Mouse (Mus musculus) liver, embryonic 15.5 days (tissue): ENCODE results near the gene Nampt. TPM values are rescaled to one million over a fixed set of nuclear protein-coding genes. Genes with fewer than 3 reads are reported as not detected.

Experiments
- ATAC-seq: fragments of 200-750 bp; cut with Nextera tagmentation; 2 replicates; pipeline ENCODE4 v1.8.0; 2017; ENCODE audit warnings: moderate number of reproducible peaks, mild to moderate bottlenecking, moderate library complexity; ENCODE audit not compliant: insufficient read depth
- H3K27ac ChIP-seq: fragments of 300-500 bp; sonication (generic); replicated peaks from 2 replicates; pipeline ENCODE4 v1.5.1; 2015; ENCODE audit warnings: mild to moderate bottlenecking, inconsistent platforms
- H3K27me3 ChIP-seq: fragments of 300-500 bp; sonication (generic); 2 replicates; pipeline ENCODE4 v1.6.1; 2015; ENCODE audit warnings: mild to moderate bottlenecking, inconsistent platforms
- H3K36me3 ChIP-seq: fragments of 300-500 bp; sonication (generic); replicated peaks from 2 replicates; pipeline ENCODE4 v1.6.1; 2015; ENCODE audit warnings: moderate library complexity, mild to moderate bottlenecking, inconsistent platforms
- H3K4me1 ChIP-seq: fragments of 300-500 bp; sonication (generic); replicated peaks from 2 replicates; pipeline ENCODE4 v1.6.1; 2015; ENCODE audit warnings: inconsistent platforms
- H3K4me2 ChIP-seq: fragments of 300-500 bp; sonication (generic); 2 replicates; pipeline ENCODE4 v1.6.1; 2015; ENCODE audit warnings: moderate library complexity, mild to moderate bottlenecking, inconsistent platforms
- H3K4me3 ChIP-seq: fragments of 300-500 bp; sonication (generic); replicated peaks from 2 replicates; pipeline ENCODE4 v1.5.1; 2015; ENCODE audit warnings: mild to moderate bottlenecking, inconsistent platforms
- H3K9ac ChIP-seq: fragments of 300-500 bp; sonication (generic); 2 replicates; pipeline ENCODE4 v1.6.1; 2015; ENCODE audit warnings: moderate library complexity, mild to moderate bottlenecking, inconsistent platforms
- H3K9me3 ChIP-seq: fragments of 300-500 bp; sonication (generic); replicated peaks from 2 replicates; pipeline ENCODE4 v1.6.1; 2016; ENCODE audit warnings: inconsistent platforms
- WGBS: fragments of 180-500 bp; shearing (Covaris S2); methylation state at CpG from one replicate; pipeline ENCODE4 v1.1.7; 2015; ENCODE audit warnings: mixed read lengths; ENCODE audit not compliant: insufficient replicate concordance; 5-methylcytosine and 5-hydroxymethylcytosine counted together
- polyA plus RNA-seq: library from polyadenylated mRNA; unstranded; fragments of >200 nt; fragmentation: Nextera tagmentation; extraction: Ambion mirVana; gene quantifications from 2 replicates; pipeline ENCODE4 v1.2.1, GENCODE M21; 2015

The Nampt gene
- 10.4 and 10.8 TPM in 2 replicates for polyA plus RNA-seq

- Histone ChIP-seq H3K9me3 (no peaks in the 10 kb centered on the region), H3K27me3 (no peaks in the 10 kb centered on the region), H3K4me3 (peak within 1 kb of the TSS; percentile 80), H3K36me3 (no peaks in the 10 kb centered on the region), H3K4me1 (peaks cover 21% of the 10 kb centered on the region), H3K27ac (peak within 1 kb of the TSS; percentile 88), H3K9ac (peak within 1 kb of the TSS; percentile 77), H3K4me2 (peak within 1 kb of the TSS; percentile 93)
- ATAC-seq = no peak
- 17% methylated on average over 5 of the region's 5 CpGs for WGBS
These were observed at the start of gene Nampt for GRCm38 (mm10) chr12:32819416-32819815. Nampt (plus strand) TSS chr12:32819545.

- WGBS = 60% methylated on average over 4 of the region's 4 CpGs
- no peaks in the 10 kb centered on the region for H3K27me3 ChIP-seq
- no peak for ATAC-seq
- H3K4me3 ChIP-seq = no peak overlapping the region
- H3K4me1 ChIP-seq = no peaks in the 10 kb centered on the region
- no peak overlapping the region for H3K9ac ChIP-seq
- no peak overlapping the region for H3K4me2 ChIP-seq
- H3K9me3 ChIP-seq = no peaks in the 10 kb centered on the region
- H3K36me3 ChIP-seq = no peaks in the 10 kb centered on the region
- H3K27ac ChIP-seq = no peak overlapping the region
These were observed 48.6 kb upstream of the Nampt start for GRCm38 (mm10) chr12:32770766-32771165.

DNA sequence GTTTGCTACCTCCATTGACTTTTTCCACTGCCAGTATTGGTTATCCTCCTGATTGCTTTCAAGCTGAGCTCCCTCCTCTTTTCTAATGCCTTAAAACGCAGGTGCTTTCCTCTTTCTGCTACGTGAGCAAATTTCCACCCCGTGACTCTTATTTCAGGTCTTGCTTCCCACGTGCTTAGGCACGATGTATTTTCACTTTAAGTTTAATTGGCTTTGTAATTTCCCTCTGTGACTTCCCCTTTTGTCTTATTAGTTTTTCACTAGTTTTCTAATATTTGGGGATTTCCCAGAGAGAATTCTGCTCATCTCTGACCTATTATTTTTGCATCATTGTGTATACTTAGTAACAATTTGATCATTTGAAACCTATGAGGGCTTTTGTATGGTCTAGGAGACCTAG, 44.8 kb upstream of the Nampt start:
- H3K27me3 ChIP-seq = no peaks in the 10 kb centered on the region
- H3K27ac ChIP-seq = no peak overlapping the region
- H3K36me3 ChIP-seq = no peaks in the 10 kb centered on the region
- H3K4me2 ChIP-seq = no peak overlapping the region
- 61% methylated on average over 5 of the region's 5 CpGs for WGBS
- H3K4me1 ChIP-seq = no peaks in the 10 kb centered on the region
- H3K9ac ChIP-seq = no peak overlapping the region
- no peak for ATAC-seq
- no peaks in the 10 kb centered on the region for H3K9me3 ChIP-seq
- H3K4me3 ChIP-seq = no peak overlapping the region

GRCm38 (mm10) chr12:32789092-32789491, 30.3 kb upstream of the Nampt start:
- no peaks in the 10 kb centered on the region for H3K36me3 ChIP-seq
- no peak overlapping the region for H3K27ac ChIP-seq
- H3K4me1 ChIP-seq = no peaks in the 10 kb centered on the region
- H3K9ac ChIP-seq = no peak overlapping the region
- H3K4me2 ChIP-seq = no peak overlapping the region
- 46% methylated on average over 3 of the region's 3 CpGs for WGBS
- no peaks in the 10 kb centered on the region for H3K9me3 ChIP-seq
- H3K4me3 ChIP-seq = no peak overlapping the region
- no peaks in the 10 kb centered on the region for H3K27me3 ChIP-seq
- ATAC-seq = no peak

- H3K4me2 ChIP-seq = no peak overlapping the region
- no peaks in the 10 kb centered on the region for H3K36me3 ChIP-seq
- no peak for ATAC-seq
- H3K27ac ChIP-seq = no peak overlapping the region
- WGBS = 32% methylated on average over 8 of the region's 8 CpGs
- H3K4me3 ChIP-seq = no peak overlapping the region
- no peaks in the 10 kb centered on the region for H3K9me3 ChIP-seq
- H3K4me1 ChIP-seq = no peaks in the 10 kb centered on the region
- no peak overlapping the region for H3K9ac ChIP-seq
- H3K27me3 ChIP-seq = no peaks in the 10 kb centered on the region
These were observed 23.4 kb upstream of the Nampt start for GRCm38 (mm10) chr12:32795765-32796471.

DNA sequence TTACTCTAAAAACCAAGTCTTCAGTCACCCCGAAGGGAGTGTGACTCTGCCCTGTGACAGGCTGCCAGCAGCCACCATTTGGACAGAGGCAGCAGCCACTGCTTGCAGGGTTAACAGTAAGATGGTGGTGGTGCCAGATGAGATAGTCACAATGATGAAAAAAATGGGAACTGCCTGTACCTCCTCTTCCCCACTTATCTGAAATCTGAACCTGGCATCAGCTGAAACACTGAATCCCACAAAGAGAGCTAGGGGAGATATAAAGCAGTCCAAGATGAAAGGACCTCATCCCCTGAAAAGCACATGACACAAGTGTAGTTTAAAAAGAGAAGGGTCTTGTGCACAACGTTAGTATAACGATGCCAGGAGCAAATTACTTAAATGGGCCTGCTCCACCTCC, 21.9 kb upstream of the Nampt start:
- no peak overlapping the region for H3K4me3 ChIP-seq
- no peak overlapping the region for H3K4me2 ChIP-seq
- H3K27me3 ChIP-seq = no peaks in the 10 kb centered on the region
- no peaks in the 10 kb centered on the region for H3K36me3 ChIP-seq
- 52% methylated on average over 3 of the region's 3 CpGs for WGBS
- no peak overlapping the region for H3K9ac ChIP-seq
- no peaks in the 10 kb centered on the region for H3K9me3 ChIP-seq
- ATAC-seq = no peak
- H3K27ac ChIP-seq = no peak overlapping the region
- H3K4me1 ChIP-seq = no peaks in the 10 kb centered on the region

- no peak overlapping the region for H3K9ac ChIP-seq
- H3K4me2 ChIP-seq = no peak overlapping the region
- no peak overlapping the region for H3K4me3 ChIP-seq
- no peaks in the 10 kb centered on the region for H3K27me3 ChIP-seq
- H3K27ac ChIP-seq = no peak overlapping the region
- no peaks in the 10 kb centered on the region for H3K4me1 ChIP-seq
- H3K9me3 ChIP-seq = no peaks in the 10 kb centered on the region
- WGBS = 61% methylated on average over 7 of the region's 7 CpGs
- ATAC-seq = no peak
- no peaks in the 10 kb centered on the region for H3K36me3 ChIP-seq
These were observed 18.3 kb upstream of the Nampt start for GRCm38 (mm10) chr12:32801078-32801477.

- H3K4me2 ChIP-seq = no peak overlapping the region
- H3K36me3 ChIP-seq = no peaks in the 10 kb centered on the region
- H3K27me3 ChIP-seq = no peaks in the 10 kb centered on the region
- WGBS = 30% methylated on average over 1 of the region's 1 CpGs
- H3K4me1 ChIP-seq = no peaks in the 10 kb centered on the region
- no peak overlapping the region for H3K4me3 ChIP-seq
- no peaks in the 10 kb centered on the region for H3K9me3 ChIP-seq
- H3K27ac ChIP-seq = no peak overlapping the region
- no peak for ATAC-seq
- H3K9ac ChIP-seq = no peak overlapping the region
These were observed 13.8 kb upstream of the Nampt start for GRCm38 (mm10) chr12:32805559-32805958.

GRCm38 (mm10) chr12:32819823-32820605, 669 bp downstream of the Nampt start:
- Histone ChIP-seq H3K36me3 (no peaks in the 10 kb centered on the region), H3K4me1 (peaks cover 21% of the 10 kb centered on the region), H3K27me3 (no peaks in the 10 kb centered on the region), H3K4me2 (peak overlapping the region; percentile 93), H3K4me3 (peak overlapping the region; percentile 80), H3K9ac (peak overlapping the region; percentile 77), H3K27ac (peak overlapping the region; percentile 88), H3K9me3 (no peaks in the 10 kb centered on the region)
- under 1% methylated on average over 69 of the region's 80 CpGs for WGBS
- ATAC-seq = peak; percentile 96

- WGBS = under 1% methylated on average over 45 of the region's 49 CpGs
These were observed 1.6 kb downstream of the Nampt start for GRCm38 (mm10) chr12:32820688-32821503.

More at GRCm38 (mm10) chr12:32820688-32821503, 1.6 kb downstream of the Nampt start:
- Histone ChIP-seq H3K27ac (peak overlapping the region; percentile 88), H3K36me3 (no peaks in the 10 kb centered on the region), H3K9me3 (no peaks in the 10 kb centered on the region), H3K4me1 (peaks cover 21% of the 10 kb centered on the region), H3K9ac (peak overlapping the region; percentile 77), H3K4me3 (peak overlapping the region; percentile 80), H3K4me2 (peak overlapping the region; percentile 93), H3K27me3 (no peaks in the 10 kb centered on the region)
- peak; percentile 77 for ATAC-seq
